Mouse (Mus musculus): ENCODE data around the gene Tubgcp2.

Tubgcp2 gene

DNA sequence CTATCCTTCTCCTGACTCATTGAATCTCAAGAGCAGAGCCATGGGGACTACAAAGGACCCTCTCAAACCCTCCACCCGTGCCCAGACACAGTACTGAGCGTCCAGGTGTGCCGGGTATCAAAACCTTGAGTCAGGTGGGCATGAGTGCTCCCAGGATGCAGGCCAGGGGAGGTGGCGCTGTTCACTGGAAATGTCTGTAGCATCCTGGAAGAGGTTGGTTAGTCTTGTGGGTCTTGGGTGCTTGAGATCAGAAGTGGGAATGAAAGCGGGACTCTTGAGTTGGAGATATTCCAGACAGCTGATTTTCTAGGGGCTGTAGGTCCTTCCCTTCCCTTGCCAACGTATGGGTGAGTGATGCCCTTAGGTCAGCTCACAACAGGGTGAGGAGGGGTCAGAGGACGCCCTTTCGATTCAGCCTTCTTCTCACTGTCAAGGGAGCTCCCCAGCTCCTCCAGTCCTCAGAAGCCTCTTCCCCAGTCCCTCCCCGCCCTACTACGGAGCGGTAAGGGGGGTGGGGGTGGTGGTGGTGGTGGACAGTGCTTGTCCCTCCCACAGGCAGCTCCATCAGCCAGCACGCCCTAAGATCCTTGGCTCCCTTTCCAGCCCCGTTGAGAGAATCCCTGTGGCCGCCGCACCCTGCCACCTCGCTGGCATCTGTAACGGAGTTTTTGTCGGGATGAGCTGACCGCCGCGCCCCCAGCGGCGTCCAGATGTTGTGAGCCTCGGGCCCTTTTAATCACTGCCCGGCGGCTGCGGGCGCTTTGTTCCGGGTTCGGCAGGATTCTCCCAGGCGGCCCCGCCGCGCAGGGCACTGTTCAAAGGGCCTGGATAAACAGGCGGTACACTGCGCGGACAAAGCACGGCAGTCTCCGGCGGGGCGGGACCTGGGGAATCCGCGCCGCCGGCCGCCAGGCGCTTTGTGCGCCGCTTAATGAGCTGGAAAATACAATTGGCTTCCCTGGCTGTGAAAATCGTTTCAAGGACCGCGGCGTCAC is 21.2 kb upstream of the Tubgcp2 start:
- POLR2A ChIA-PET = interaction anchor here (0.5 to 2.4 kb wide), 27 partner anchors 9 to 144 kb away, joined by 3 to 26 read pairs (median 3); partner anchors contain the start of genes Tubgcp2 (in 3 of the 4), Zfp511 (in 3 of the 4), Msx3 (in 2 of the 4) and 6430531B16Rik (in 1 of the 4)
- CTCF ChIA-PET = interaction anchor here in 2 of 4 experiments (0.5 to 2.0 kb wide), 13 partner anchors 9 to 1876 kb away, joined by 3 to 7 read pairs (median 4); partner anchors contain the start of genes Adam8 (in 1 of the 2), Msx3 (in 1 of the 2), Tubgcp2 (in 1 of the 2) and Zfp511 (in 1 of the 2)

- ChIA-PET CTCF (no interaction called here), POLR2A (interaction anchor here in 1 of 4 experiments (1.4 kb wide), 1 partner anchor 17 kb away, joined by 4 read pairs; the partner anchor contains the start of genes Tubgcp2 and Zfp511)
Measured at GRCm38 (mm10) chr7:140054124-140054523, 17.7 kb upstream of the Tubgcp2 start.

- ChIA-PET POLR2A (interaction anchor here (0.5 to 3.3 kb wide), 16 partner anchors 9 to 772 kb away, joined by 3 to 26 read pairs (median 4); partner anchors contain the start of genes Tubgcp2 (in 2 of the 4), Zfp511 (in 2 of the 4), 6430531B16Rik (in 1 of the 4) and Kndc1 (in 1 of the 4)), CTCF (interaction anchor here (0.6 to 1.5 kb wide), 7 partner anchors 9 to 1413 kb away, joined by 3 to 9 read pairs (median 4); no protein-coding TSS in a partner anchor)
Measured at GRCm38 (mm10) chr7:140049115-140049689, 12.7 kb upstream of the Tubgcp2 start.

DNA sequence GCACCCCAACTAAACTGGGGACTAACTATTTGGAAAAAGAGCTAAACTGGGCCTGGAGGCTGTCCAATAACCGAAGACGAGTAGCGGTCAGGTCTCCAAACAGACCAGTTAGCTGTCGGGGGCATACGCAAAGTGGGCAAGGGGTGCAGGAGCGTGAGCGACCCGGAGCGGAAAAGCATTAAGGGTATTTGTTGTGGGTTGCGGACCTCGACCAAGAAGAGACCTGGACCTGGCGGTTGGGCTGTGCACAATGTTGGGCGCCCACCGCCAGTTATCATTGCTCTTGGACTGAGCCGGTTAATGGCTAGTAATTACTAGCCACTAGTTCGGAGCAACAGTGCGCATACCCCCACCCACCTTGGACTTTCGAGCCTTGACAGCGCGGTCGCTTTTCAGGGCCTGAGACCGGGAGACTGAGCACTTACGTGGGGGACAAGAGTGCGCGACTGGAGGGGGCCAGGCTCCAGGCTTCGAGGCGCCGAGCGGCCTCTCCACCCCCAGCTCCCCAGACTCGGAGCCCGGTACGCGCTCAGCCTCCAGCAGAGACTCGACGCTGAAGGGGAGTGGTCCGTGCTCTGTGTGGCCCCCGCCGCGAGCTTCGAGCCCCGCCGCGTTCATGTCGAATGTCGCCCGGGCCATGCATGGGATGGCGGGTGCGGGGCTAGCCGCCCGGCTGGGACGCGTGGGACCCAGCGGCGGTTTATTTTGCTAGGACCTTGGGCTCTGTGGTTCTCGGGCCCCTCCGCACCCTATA is 12.1 kb upstream of the Tubgcp2 start, which contains the start of gene Msx3:
Gene Msx3, minus strand, starts transcription at position 729 of the 754 bp plus-strand sequence.
- ChIA-PET CTCF (interaction anchor here in 3 of 4 experiments (0.6 to 1.5 kb wide), 9 partner anchors 10 to 1414 kb away, joined by 3 to 9 read pairs (median 4); no protein-coding TSS in a partner anchor), POLR2A (interaction anchor here (0.5 to 3.3 kb wide), 18 partner anchors 9 to 1167 kb away, joined by 3 to 26 read pairs (median 4); partner anchors contain the start of genes Tubgcp2 (in 3 of the 4), Zfp511 (in 3 of the 4), 6430531B16Rik (in 1 of the 4) and Kndc1 (in 1 of the 4))

DNA sequence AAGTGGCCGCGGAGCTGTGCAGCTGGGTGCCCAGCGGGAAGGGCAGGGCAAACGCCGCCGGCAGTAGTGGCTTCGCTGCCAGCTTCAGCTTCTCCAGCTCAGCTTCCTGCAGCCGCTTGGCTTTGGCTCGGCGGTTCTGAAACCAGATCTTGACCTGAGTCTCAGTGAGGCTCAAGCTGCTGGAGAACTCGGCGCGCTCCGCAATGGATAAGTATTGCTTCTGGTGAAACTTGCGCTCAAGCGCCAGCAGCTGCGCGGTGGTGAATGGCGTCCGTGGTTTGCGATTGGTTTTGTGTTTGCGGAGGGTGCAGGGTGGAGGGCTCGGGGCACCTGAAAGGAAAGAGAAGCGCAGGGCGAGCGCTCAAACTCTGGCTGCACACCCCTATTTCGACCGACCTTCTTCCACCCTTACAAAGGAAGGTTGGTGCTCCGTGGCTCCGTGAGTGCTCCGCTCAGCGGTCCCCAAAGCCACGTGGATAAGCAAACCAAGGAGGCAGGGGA is 11.4 kb upstream of the Tubgcp2 start:
- POLR2A ChIA-PET = interaction anchor here in 3 of 4 experiments (0.7 to 3.3 kb wide), 10 partner anchors 10 to 1168 kb away, joined by 3 to 26 read pairs (median 8); partner anchors contain the start of genes Tubgcp2 (in 3 of the 3), Zfp511 (in 3 of the 3) and Rassf7 (in 1 of the 3)
- CTCF ChIA-PET = interaction anchor here in 2 of 4 experiments (0.6 to 1.3 kb wide), 3 partner anchors 14 to 93 kb away, joined by 3 to 4 read pairs (median 3); no protein-coding TSS in a partner anchor

DNA sequence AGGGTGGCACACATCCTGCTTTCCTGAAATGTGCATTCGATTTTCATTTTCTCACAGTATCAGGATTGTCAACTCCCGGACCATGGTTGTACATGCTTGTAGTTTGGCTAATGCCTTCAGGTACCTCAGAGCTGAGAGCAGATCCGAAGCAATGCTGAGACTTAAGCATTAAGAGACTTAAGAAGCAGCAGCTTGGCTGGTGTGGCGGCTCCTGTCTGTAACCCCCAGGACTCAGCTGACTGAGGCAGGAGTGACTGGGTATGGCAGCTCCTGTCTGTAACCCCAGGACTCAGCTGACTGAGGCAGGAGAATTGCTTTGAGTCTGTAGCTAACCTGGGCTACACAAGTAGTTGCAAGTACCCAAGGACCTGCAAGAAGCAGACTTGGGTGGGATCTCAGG is 9.1 kb upstream of the Tubgcp2 start:
- ChIA-PET POLR2A (interaction anchor here in 2 of 4 experiments (1.4 to 2.6 kb wide), 2 partner anchors 9 to 14 kb away, joined by 3 to 7 read pairs; partner anchors contain the start of genes Tubgcp2 (in 1 of the 2) and Zfp511 (in 1 of the 2)), CTCF (no interaction called here)

- POLR2A ChIA-PET = interaction anchor here in 1 of 4 experiments (0.7 to 0.9 kb wide), 3 partner anchors 96 to 1110 kb away, joined by 3 to 4 read pairs (median 3); no protein-coding TSS in a partner anchor
- CTCF ChIA-PET = no interaction called here
Measured at GRCm38 (mm10) chr7:140042728-140043127, 6.3 kb upstream of the Tubgcp2 start.

DNA sequence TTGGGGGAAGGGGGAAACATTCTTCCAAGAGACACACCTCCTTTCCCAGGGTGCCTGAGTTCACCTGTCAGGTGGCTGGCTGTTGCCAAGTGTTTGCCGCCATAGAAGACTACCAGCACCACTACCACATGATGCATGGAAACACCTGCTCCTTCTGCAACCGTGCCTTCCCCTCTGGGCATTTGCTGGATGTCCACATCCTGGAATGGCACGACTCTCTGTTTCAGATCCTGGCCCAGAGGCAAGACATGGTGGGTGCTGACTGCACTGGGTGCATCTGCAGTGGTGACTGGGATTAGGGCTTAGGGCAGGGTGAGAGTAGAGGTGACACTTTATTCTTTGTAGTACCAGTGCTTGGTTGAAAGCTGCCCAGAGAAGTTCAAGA is 694 bp upstream of the Tubgcp2 start:
- CTCF ChIA-PET = interaction anchor here in 1 of 4 experiments (0.9 kb wide), 1 partner anchor 29 kb away, joined by 3 read pairs; no protein-coding TSS in a partner anchor

GRCm38 (mm10) chr7:140035456-140035855 is 1.0 kb downstream of the Tubgcp2 start:
- POLR2A ChIA-PET = interaction anchor here in 1 of 4 experiments (1.8 kb wide), 1 partner anchor 13 kb away, joined by 19 read pairs; the partner anchor contains the start of gene Msx3
- CTCF ChIA-PET = no interaction called here

More for the DNA sequence above, 694 bp upstream of the Tubgcp2 start:
- POLR2A ChIA-PET = interaction anchor here in 3 of 4 experiments (0.7 to 1.8 kb wide), 21 partner anchors 9 to 785 kb away, joined by 3 to 19 read pairs (median 4); partner anchors contain the start of genes Msx3 (in 2 of the 3), 6430531B16Rik (in 1 of the 3), Adam8 (in 1 of the 3) and Fuom (in 1 of the 3)

- POLR2A ChIA-PET = no interaction called here
Measured at GRCm38 (mm10) chr7:140033386-140033785, 3.1 kb downstream of the Tubgcp2 start.

DNA sequence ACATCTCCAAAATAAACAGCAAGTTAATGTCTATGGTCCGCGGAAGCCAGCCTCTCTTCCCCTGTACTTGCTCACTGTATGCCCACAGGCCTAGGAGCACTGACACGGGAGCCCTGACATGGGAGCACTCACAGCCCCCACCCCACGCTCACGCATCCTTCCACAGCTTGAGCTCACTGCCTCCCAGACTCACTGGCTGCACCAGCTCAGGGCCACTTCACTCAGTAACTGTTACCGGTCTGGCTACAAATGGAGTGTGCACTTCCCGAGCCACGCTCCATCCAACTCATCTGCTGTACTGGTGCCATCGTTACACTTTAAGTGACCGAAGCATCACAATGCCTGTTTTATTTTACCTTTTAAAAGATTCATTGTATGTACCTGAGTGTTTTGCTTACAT is 4.1 kb downstream of the Tubgcp2 start:
- CTCF ChIA-PET = no interaction called here

More at GRCm38 (mm10) chr7:140033386-140033785, 3.1 kb downstream of the Tubgcp2 start:
- CTCF ChIA-PET = no interaction called here

DNA sequence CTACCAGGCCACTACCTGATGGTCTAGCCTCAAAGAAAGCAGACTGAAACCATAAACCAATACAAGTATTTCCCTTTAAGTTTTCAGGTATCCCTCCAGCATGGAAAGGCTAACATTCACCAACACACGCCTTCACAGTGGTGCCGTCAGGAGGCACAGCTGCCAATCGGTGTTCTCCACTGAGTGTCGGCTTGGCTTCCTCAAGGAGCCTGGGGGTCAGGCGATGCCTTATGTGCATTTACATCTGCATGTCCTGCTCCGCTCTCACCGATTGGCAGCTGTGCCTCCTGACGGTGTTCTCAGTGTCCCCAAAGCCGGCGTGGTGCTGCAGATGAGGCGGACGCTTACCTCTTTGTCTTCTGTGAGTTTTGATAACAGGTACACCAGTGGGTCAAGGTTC is 4.7 kb downstream of the Tubgcp2 start:
- ChIA-PET POLR2A (interaction anchor here in 2 of 4 experiments (0.6 to 1.2 kb wide), 3 partner anchors 15 to 985 kb away, joined by 3 to 4 read pairs (median 3); no protein-coding TSS in a partner anchor), CTCF (no interaction called here)

More for the DNA sequence above, 4.1 kb downstream of the Tubgcp2 start:
- POLR2A ChIA-PET = interaction anchor here in 2 of 4 experiments (0.6 to 0.9 kb wide), 4 partner anchors 41 to 985 kb away, joined by 3 to 4 read pairs (median 3); no protein-coding TSS in a partner anchor

DNA sequence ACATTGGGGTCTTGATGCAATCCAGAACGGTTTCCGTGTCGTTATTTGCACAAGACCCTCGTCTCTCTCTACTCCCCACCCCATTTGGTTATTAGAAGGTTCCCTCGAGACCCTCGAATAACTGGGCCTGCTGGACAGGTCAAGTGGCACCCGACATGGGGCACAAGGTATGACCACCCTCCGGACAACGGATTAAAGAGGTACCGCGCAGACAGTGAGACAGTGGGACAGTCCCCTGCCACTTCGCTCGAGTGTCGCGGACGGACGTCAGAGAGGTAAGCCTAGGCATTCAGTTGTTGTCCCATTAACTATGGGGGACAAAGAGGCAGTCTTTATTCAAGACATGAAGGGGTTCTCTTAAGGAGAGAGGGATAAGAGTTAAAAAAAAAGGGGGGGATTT is 25.1 kb downstream of the Tubgcp2 start:
- ChIA-PET CTCF (no interaction called here), POLR2A (no interaction called here)

GRCm38 (mm10) chr7:140007781-140008180 is 28.7 kb downstream of the Tubgcp2 start:
- ChIA-PET POLR2A (interaction anchor here in 2 of 4 experiments (0.7 to 1.2 kb wide), 6 partner anchors 13 to 147 kb away, joined by 3 to 4 read pairs (median 3); no protein-coding TSS in a partner anchor), CTCF (interaction anchor here in 2 of 4 experiments (0.7 to 1.0 kb wide), 2 partner anchors 29 to 92 kb away, joined by 3 to 12 read pairs; partner anchors contain the start of genes Tubgcp2 (in 1 of the 2) and Zfp511 (in 1 of the 2))

DNA sequence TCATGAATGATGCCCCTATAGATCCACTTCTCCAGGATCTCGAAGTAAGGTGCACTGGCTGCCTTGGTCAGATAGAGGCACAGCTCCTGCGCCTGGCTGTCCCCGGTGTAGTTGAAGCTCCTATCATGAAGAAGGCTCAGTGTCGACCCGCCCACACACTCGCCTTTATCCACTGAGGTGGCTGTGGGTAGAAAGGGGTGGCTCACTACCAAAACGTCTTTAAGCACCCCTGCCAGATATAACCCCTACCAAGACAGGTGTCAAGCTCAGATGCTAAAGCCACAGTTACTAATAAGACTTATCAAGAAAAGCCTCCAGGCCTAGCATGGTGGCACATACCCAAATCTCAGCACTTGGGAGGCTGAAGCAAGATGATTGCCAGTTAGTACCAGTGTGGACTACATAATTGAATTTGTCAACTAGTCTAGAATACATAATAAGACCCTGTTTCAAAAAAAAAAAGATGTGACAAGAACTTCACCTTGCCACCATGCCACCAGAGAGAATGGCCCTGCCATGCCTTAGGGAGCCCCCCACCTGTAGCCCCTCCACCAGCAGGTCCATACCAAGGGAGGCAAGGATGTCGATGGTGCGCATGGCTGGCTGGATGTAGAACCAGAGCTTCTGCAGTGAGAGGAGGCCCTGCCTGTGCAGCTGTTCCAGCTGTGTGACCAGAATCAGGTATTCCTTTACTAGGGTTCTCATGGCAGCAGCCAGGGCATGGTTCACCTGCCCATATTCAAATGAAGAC is 29.4 kb downstream of the Tubgcp2 start:
- ChIA-PET POLR2A (interaction anchor here in 2 of 4 experiments (0.9 to 1.2 kb wide), 3 partner anchors 12 to 43 kb away, joined by 3 read pairs; no protein-coding TSS in a partner anchor), CTCF (interaction anchor here in 1 of 4 experiments (0.6 to 0.7 kb wide), 2 partner anchors 15 to 20 kb away, joined by 3 read pairs; no protein-coding TSS in a partner anchor)

GRCm38 (mm10) chr7:140004666-140005065 is 31.8 kb downstream of the Tubgcp2 start:
- POLR2A ChIA-PET = interaction anchor here in 1 of 4 experiments (1.0 kb wide), 1 partner anchor 11 kb away, joined by 3 read pairs; no protein-coding TSS in a partner anchor
- CTCF ChIA-PET = interaction anchor here in 1 of 4 experiments (0.8 kb wide), 1 partner anchor 10 kb away, joined by 3 read pairs; no protein-coding TSS in a partner anchor

Data from embryonic stem cell, embryonic (primary cell).